Mouse (Mus musculus) E14TG2a.4 (cell line): Measurements from ENCODE around the gene Tango6.

Experiments used
- CTCF ChIP-seq: conservative IDR thresholded peaks from 2 replicates; pipeline ENCODE4 v1.5.1; 2014; ENCODE audit warnings: low read length
- POU5F1 ChIP-seq: IDR thresholded peaks from 2 replicates; pipeline ENCODE4 v1.6.1; 2014; ENCODE audit warnings: low read length, borderline replicate concordance

GRCm38 (mm10) chr8:106870051-106870450 lies 187.2 kb downstream of the Tango6 start, which contains the start of gene Has3:
- TF ChIP-seq CTCF (no peak), POU5F1 (no peak)
